Mouse (Mus musculus) liver (tissue): ENCODE data around the gene 1700109H08Rik.
A peak's percentile ranks its signal among the peaks of the same experiment; 100 is the strongest.
"Not testable (repeated sequence)": the region's sequence is repeated elsewhere in the genome, so short reads cannot be mapped to it uniquely, and the experiment has no call there.

Source experiments
- DNase-seq: peaks from one replicate; pipeline ENCODE4 v3.0.0-alpha.2; 2020; ENCODE audit warnings: mixed read lengths

Gene 1700109H08Rik

DNA sequence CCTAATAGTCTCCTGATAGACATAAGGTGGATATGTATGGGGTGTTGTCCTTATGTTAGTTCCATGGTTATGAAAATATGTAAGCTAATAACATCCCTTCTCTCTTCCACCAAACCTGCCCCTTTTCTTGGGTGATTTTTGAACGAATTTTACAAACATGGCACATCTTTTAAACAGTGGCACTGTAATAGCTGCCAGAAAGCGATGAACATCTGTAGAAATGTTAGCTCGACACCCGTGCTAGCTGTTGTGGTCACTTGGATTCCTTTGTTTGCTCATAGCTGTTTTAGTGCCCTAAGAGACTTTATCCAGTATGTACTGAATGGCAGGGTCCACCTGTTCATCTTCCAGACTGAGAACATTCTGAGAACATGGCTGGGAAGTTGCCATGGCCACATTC lies at the start of gene 1700109H08Rik:
1700109H08Rik (plus strand) TSS at position 301 of the 400 bp plus-strand sequence.
- DNase-seq: no peak

DNA sequence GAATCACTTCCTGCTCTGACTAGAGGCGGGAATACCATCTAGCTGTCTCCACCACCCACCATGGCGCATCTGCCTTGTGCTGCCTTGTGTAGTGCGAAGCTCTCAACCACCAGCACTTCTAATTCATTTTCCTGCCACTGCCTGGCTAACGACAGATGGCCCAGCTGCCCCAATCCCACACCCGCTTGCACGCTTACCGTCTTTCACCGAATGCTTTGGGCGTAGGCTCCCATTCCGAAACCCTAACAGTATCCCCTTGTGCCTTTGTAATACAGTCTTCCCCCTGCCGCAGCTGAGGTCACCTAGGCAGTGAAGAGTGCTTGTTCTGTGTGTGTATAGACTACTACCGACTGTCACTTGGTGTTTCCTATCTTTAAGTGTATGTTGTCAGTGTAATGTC lies 49.6 kb upstream of the 1700109H08Rik start:
- DNase-seq: no peak

DNA sequence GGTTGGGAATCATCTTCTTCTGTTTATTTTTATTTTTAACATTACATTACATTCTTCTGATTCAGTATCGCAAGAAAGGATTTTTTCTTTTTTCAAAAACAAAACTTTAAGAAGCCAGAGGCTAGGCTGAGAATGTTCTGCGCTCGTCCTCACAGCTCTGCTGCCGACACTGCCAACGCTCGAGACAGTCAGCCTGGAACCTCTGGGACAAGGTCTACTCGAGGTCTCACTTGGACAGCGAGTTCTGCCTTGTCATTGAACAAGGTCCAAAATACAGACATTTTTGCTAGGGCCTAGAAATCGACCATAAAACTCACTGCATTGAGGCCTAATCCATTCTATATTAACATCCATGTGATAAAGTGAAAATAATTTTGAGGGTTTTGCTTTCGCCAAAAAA lies 48.5 kb upstream of the 1700109H08Rik start:
- no peak for DNase-seq

DNA sequence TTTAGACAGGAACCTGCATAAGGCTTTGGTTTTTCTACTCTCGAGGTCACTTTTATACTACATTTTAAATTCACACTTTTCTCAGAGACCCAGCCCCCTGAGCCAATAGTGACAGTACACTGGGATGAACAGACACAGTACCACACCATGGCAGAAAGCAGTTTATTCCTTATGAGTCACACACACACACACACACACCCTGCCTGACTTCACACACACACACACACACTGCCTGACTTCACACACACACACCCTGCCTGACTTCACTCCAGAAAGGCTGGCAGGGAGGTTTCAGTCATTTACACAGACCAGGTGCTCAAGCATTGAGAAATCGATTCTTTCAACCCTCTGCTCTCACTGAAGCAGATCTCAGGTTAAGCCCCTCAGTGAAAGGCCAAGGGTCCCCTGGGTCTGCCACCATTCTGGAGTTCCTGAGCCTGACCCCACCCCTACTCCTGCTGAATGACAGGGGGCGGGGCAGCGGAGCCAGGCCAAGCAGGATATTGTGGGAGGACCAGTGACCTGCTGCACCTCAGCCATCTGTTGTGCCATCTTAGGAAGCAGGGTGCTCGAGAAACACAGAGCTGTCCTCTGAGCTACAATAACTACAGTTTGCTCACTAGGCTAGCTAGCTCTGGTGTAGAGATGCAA lies 44.2 kb upstream of the 1700109H08Rik start:
- peak; percentile 18 for DNase-seq

DNA sequence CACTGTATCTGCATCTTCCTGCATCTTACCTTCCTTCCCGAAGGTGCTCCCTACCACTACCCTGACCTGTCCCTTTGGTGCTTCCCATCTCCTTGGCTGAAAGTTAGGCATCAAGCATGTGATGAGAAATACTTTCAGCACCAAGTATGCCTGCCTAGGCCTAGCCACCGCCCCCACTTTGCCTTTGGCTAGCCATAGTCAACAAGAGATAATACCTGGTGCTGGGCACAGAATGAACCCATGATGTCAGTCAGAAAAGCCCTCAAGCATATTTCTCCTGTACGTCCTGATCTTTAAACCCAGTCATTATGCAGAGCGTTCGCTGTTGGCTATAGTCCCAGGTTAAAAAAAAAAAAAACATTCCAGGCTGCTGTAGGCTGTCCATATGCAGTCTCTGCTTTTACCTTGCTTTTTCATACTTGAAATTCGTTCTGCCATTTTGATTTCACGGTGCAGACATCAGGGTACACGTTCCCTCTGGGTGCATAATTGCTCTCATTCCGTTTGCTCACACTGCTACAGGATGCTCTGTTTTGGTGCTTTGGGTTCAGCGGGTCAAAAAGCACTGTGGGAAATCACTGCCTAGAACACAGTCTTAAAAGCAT lies 41.7 kb upstream of the 1700109H08Rik start:
- no peak for DNase-seq

DNA sequence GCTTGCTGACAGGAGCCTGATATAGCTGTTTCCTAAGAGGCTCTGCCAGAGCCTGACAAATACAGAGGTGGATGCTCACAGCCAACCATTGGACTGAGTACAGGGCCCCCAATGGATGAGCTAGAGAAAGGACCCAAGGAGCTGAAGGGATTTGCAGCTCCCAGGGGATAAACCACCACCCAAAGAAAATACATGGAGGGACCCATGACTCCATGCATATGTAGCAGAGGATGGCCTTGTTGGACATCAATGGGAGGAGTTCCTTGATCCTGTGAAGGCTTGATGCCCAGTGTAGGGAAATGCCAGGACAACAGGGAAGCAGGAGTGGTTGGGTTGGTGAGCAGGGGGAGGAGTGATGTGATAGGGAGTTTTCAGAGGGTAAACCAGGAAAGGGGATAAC lies 39.3 kb upstream of the 1700109H08Rik start:
- not testable (repeated sequence) for DNase-seq

DNA sequence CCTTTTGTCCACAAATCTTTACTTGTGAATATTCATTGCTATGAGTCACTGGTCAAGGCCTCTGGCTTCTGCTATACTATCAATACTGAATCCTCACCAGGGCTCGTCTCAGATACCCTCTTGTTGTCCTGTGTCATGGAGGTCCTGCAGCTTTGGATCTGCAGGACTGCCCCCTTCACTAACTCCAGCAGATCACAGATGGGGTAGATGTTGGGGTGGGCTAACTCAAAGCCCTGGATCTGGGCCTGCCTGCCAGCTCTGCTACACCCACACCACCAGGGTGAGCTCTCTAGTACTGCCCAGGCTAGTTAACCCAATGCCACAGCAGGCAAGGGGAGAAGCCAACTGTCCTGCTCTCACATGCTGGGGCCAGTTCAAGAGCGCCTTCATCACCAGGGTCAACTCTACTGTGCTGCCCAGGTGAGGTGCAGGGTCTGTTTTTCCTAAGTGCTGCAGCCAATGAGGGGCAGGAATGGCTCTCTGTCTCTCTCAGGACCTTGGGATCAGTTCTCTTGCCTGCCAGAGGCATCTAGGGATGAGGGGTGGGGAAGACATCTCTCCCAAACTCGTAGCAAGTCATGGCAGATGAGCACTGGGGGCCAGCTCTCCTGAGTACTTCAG lies 34.7 kb upstream of the 1700109H08Rik start:
- DNase-seq: no peak

DNA sequence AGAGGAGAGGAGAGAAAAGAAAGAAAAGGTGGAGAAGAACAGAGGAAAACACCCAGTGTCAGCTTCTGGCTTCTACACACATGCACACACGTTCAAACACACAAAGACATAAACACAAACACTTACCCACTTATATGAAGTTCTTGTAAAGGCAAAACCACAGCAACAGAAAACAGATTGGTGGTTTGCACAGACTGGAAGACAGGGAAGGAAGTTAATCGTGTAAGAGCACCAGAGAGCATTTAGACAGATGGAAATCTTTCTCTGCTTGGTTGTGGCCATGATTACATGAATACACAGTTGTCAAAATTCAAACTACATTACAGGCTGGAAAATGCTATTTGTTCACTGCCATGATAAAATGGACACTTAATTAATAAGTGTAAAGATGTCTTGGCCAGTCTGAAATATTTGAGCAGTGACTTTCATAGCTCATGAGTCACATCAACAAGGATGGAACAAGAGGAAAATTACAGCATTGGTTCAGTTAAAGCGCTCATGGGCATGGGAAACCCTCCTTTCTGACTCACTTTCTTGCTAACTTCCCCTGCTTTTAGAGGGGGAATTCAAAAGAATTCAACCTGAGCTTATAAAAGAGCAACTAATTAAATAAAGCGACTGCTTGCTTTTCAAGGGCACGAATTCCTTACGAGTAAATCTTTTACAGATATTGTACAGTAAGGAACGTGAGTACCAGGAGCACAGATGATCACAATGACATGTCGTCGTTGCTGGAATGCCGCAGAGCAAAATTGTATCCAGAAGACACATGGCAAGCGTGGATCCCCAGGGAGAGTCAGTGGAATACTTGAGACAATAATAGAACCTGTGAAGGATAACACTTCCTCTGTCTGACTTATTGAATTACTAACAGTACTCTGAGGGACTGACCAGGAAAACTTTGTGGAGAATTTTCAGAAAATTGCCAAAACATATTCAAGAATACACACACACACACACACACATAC lies 32.6 kb upstream of the 1700109H08Rik start:
- DNase-seq: no peak

DNA sequence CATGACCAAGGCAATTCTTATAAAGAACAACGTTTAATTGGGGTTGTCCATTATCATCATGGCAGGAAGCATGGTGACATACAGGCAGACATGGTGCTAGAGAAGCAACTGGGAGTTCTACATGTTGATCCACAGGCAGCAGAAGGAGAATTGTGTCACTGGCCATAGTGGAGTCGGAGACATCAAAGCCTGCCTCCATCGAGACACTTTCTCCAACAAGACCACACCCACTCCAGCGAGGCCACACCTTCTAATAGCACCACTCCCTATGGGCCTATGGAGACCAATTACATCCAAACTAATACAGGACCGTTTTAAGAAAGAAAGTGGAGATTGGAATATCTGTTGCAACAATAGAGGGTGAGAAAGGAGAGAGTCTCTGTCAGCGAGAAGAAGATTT lies 29.5 kb upstream of the 1700109H08Rik start:
- peak; percentile 33 for DNase-seq

DNA sequence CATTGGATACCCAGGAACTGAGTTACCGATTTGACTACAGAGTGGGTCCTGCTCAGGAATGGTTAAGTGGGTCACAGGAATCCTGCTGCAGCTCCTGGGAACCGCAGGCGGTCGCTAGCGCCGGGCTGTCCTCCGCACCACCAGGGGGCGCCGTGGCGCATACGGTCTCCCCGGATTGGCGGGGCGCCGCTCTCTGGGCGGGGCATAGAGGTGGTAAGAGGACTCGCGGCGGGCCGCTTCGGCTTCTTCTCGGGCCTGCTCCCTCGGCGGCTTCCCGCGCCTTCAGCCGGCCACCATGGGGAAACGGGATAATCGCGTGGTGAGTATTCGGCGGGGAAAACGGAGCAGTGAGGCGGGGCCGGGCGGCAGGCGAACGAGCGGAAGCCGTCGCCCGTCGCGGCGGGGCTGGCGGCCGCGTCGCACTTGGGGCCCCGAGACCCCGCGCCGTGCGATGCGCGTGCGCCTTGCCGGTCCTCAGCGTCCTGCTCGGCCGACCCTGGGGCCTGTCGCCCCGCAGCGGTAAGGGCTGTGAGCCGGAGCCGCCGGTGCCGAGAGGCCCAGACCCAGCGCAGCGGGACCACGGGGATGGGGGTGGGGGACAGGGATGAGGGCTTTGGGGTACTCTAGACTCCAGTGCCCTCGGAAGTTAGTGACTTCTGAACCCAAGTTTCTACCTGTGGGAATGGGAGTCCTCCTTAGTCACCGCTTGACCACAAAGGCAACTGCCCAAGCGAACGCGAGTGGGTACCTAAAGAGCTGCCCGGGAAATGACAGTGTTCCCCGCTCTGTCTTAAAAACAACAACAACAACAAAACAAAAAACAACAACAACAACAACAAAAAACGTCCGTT lies 27.5 kb upstream of the 1700109H08Rik start, which contains the start of gene Fam133b:
Fam133b (plus strand) TSS at position 205 of the 851 bp plus-strand sequence.
- peak; percentile 96 for DNase-seq

DNA sequence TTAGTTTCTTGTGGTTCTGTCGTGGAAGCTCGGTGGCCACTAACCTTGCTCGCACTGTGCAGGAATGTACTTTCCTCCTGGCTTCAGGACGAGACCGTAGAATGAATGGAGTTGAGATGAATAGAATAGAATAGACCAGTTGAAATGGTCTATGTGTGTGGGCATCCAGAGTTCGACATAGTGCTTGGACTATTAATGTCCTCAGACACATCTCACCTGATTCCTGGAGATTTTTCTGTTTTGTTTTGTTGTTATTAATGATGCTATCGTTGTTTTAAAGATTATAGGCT lies 26.9 kb upstream of the 1700109H08Rik start:
- no peak for DNase-seq

DNA sequence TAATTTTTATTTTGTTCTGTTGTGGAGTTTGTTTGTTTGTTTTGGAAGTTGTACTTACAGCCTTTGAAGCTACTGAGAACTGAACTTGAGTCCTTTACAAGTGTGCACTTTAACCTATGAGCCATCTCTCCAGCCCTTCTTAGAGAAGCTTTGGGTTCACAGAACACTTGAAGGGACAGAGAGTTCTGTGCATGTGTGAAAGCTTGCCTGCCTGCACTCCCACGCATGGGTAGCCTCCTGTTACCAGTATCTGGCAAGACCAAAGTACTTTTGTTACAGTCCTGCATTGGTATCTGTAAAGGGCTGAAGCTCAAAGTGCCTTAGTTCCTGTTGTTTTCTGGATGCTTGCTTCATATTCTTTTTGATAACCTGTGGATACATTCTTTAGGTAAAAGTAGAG lies 25.1 kb upstream of the 1700109H08Rik start:
- DNase-seq: no peak

DNA sequence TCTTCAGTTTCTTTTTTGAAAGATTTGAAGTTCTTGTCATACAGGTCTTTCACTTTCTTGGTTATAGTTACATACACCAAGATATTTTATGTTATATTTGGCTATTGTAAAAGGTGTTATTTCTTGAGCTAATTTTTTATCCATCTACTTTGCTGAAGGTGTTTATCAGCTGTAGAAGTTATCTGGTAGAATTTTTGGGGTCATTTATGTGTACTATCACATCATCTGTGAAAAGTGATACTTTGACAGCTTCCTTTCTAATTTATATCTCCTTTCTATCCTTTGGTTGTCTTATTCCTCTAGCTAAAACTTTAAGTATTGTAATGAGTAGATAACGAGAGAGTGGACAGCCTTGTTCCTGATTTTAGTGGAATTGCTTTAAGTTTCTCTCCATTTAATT lies 19.9 kb upstream of the 1700109H08Rik start:
- no peak for DNase-seq

DNA sequence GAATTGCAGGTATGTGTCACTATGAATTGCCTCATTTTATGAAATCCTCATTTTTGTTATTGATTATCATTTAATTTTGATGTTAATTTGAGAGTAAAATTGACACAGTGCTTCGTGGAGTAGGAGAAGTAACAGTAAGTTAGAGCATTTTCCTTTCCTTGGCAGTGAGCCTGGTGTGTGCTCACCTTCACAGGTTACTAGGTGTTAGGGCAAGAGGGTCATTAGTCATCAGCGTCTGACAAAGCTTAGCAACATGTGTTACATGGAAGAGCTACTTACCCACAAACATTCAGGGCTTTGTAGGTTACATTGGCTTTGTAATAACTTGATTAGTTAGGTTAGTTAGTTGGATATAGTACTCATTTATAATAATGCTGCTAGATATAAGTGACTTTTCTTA lies 17.2 kb upstream of the 1700109H08Rik start:
- DNase-seq: no peak

DNA sequence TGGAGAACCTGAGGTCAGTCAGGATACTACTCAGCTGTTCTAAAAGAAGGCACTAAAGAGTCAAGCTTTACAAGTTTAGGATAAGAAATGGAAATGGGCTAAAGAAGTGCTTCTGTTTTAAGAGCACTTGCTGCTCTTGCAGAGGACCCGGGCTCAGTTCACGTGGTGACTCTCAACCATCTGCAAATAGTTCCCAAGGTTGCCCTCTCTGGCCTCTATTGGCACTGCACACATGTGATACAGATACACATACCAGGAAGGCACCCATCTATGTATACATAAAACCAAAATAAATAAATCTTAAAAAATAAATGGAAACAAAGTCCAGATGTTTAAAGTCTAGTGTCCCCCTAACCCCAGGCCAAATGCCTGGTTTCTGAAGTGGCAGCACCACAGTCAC lies 3.5 kb downstream of the 1700109H08Rik start:
- DNase-seq: no peak

DNA sequence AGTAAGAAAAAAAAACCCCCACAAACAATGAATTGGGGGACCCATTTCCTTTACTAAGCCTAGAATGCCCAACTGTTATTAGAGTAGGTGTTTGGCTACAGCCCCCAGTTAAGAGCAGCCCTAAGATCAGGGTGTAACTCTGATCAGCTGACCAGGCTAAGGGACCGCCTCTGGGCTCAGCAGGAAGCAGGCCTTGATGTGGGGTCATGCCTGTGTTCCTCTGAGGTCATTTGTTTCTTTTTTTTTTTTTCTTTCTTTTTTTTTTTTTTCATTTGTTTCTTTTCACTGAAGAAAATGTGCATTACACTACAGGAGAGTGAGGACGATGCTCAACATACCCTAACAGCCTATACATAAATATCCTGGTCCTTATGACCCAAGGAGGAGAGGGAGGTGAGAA lies 6.6 kb downstream of the 1700109H08Rik start:
- no peak for DNase-seq

DNA sequence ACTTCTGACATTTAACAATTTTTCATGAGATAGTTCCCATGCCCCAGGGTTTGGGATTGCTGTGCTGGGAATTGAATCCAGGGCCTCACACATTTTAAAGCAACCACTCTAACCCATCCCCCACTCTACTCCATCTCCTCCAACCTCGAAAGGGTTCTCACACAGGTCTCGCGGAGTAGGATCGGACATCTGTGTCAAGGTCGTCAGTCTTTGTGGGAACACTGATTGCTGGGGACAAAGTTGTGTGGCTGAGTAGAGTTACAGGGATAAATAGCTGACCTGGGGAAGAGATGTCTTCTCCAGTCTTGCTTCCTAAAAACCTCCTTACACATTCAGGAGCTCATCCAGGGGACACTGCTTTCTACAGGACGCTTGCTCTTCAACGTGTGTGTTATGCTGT lies 7.7 kb downstream of the 1700109H08Rik start:
- DNase-seq: no peak

DNA sequence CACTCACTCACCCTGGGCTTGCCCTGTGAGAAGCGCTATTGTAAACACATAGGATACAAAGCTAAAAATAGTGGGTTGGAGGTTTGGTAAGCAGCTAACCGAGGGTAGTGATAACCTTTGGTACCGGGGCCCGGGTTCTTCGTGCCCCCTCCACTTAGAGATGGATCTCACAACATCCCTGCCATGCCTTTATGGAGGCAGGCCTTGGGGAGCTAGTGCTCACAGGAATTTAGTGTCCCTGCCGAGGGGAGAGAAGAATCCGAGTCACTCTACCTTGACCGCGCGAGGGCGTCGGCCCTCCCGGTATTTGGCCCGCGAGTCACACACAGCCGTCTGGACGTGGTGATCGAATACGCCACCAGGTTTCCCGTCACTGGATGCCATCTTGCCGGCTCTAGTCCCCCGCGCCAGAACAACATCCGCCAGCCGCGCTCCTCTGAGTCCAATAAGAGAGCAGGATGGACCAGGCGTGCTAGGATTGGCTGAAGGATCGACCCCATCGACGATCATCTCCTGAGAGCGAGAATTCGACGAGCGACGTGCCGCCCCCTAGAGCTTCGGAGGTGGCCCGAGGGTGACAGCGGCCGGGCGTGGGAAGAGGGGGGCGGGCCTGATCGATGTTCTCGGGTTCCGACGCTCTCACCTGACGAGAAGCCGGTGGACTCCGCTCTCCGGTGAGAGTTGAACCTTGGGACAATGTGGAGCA lies 24.5 kb downstream of the 1700109H08Rik start, which contains the start of gene Pex1:
Pex1 (plus strand) TSS at position 374 of the 706 bp plus-strand sequence.
- DNase-seq: peak; percentile 94

DNA sequence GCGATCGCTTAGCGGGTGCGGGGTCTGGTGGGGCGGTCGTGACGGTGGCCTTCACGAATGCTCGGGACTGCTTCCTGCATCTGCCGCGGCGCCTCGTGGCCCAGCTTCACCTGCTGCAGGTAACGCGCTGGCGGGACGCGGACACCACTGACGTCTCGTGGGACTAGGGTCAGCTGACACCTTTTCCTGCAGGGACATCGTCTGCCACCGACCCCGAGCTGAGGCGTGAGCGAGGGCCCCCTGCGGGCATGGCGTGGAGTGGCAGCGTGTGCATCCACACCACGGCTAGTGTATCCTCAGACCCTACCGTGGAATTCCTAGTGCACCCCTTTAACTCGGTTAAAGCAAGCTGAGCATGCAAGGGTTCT lies 25.0 kb downstream of the 1700109H08Rik start, which contains the start of gene Rbm48:
Rbm48 (minus strand) TSS at position 187 of the 368 bp plus-strand sequence.
- peak; percentile 81 for DNase-seq

DNA sequence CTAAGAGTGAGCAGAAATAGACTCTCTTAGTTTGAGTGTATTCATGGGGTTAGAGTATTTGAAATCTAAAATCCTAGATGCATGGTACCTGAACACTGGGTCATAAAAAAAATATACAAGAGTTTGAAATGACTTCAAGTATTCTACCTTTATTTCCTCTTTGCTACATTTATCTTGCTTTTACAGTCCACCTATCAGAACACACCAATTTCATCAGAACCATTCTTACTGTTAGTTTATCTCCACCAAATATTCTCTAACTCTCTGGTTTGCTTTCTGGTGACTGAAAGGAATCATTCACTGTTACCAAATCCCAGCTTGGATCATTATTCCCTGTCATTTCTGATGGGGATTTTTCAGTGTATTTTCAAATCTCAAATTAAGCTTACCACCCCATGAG lies 25.8 kb downstream of the 1700109H08Rik start:
- DNase-seq: no peak

DNA sequence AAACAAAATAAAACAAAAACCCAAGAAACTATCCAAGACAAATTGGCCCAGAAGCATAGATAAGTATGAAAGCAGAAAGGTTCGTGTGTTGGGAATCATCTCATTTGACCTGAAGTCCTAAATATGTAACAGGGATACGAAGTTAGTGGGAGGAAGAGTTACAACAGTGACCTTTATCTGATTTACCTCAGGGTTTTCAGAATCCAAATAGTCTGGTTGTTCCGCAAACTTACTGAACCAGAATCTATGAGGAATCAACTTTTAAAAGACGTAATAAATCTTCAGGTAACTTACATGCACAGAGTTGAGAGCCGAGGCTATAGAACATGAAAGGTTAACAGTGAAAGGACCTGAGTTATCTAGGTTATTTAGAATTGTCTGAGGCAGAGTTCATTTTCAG lies 27.4 kb downstream of the 1700109H08Rik start:
- no peak for DNase-seq

DNA sequence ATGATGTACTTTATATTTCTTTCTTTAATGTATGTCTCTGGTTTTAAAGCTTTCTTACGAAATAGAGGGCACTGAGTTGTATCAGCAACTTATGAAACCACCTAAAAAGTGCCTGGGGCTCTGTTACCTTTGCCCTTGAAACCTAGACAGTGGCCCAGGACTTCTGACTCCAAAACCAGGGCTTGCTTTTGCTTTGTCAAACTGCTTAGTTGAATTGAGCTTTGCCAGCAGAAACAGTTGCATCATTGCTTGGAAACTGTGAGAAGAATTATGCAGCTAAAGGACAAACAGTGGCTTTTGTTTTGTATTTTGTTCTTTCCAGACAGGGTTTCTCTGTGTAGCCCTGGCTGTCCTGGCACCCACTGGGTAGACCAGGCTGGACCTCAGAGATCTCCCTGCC lies 28.9 kb downstream of the 1700109H08Rik start:
- no peak for DNase-seq
